Mouse (Mus musculus): Measurements from ENCODE around the gene Slc39a11. TPM values are rescaled to one million over a fixed set of nuclear protein-coding genes. Genes with fewer than 3 reads are reported as not detected.

The Slc39a11 gene
- total and polyA plus RNA-seq, 3 experiments = 43.2 to 54.4 (median 51.0) TPM

DNA sequence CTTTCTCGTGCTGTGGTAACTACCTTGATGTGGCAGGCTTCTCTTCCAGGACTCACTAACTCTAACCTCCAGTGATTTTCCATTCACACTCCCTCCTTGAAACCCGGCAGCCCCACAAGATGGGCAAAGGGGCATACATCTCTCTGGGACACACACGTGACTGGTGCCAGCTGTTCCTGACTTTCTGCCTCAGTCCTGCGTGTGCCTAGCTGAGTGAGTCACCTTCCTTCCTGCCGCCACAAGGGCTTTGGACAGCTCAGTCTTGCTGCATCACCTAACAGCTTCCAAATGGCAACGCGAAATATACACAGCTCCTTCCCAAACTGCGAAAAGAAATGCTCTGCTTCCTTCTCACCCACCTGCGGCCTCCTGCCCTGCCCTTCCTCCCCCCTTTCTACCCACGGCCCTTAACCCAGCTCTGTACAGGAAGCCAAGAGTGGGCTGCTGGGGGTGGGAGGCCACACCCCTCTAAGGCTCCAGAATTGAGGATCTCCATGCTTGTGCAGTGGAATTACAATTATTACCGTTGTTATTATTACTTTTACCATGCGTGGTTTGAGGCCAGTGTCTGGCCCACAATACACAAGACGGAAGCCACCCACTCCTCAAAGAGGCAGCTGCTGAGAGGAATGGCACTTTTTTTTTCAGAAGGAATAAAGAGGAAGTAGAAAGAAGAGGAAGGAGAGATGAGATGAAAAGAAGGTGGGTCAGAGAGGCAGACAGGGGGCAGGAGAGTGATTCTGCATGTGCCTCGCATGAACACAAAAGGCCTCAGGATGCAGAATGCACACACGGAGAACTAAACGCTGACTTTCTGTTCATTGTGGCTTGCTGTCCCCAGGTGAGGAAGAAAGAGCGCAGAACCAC is 179.7 kb downstream of the Slc39a11 start:
- peak; percentile 19 for DNase-seq (ENCODE audit: extremely low read depth)
- no peak overlapping the region for H3K27ac ChIP-seq (ENCODE audit: insufficient read depth, low read depth)

GRCm38 (mm10) chr11:113468016-113468415 is 181.9 kb downstream of the Slc39a11 start:
- no peak for DNase-seq (ENCODE audit: extremely low read depth)
- H3K27ac ChIP-seq (ENCODE audit: insufficient read depth, low read depth) = no peak overlapping the region
- H3K36me3 ChIP-seq (replicated peaks in 1 of 2; ENCODE audit: control insufficient read depth in 1 of 2, insufficient read depth in 1 of 2, low read length in 1 of 2) = peaks cover 0 to 39% of the 10 kb centered on the region in 2 experiments
- no peak overlapping the region for H3K4me3 ChIP-seq (replicated peaks in 1 of 3; ENCODE audit: low read depth in 2 of 3, low read length in 2 of 3, poor library complexity in 1 of 3)
- H3K79me2 ChIP-seq (replicated peaks; ENCODE audit: control insufficient read depth, extremely low read depth, insufficient read depth, poor library complexity, severe bottlenecking) = no peaks in the 10 kb centered on the region
- no peak for TF ChIP-seq ZC3H11A (IDR thresholded peaks at IDR 0.05; ENCODE audit: low read depth, low read length)
- dilution Hi-C loops (cut with MboI; ENCODE audit: extremely low pct_ligation_motif_present, extremely low pct_unique_long_range_greater_than_20kb, low sequenced_read_pairs) = no loop called here
- no peaks in the 10 kb centered on the region for H3K27me3 ChIP-seq (replicated peaks)
- H3K4me2 ChIP-seq (ENCODE audit: insufficient read depth, low read depth, poor library complexity, severe bottlenecking) = no peak overlapping the region
- in situ Hi-C loops (cut with MboI; ENCODE audit: low pct_ligation_motif_present, low pct_unique_long_range_greater_than_20kb, low sequenced_read_pairs) = no loop called here
- H3K9ac ChIP-seq (ENCODE audit: insufficient read depth, low read depth) = no peak overlapping the region
- peaks cover 5 to 69% of the 10 kb centered on the region in 2 experiments; a peak in 3 of 4 replicates for H3K4me1 ChIP-seq (ENCODE audit: control insufficient read depth in 1 of 2, insufficient read depth in 2 of 2)
- no peaks in the 10 kb centered on the region for H3K9me3 ChIP-seq (replicated peaks; ENCODE audit: low read length)

More for the DNA sequence above, 179.7 kb downstream of the Slc39a11 start:
- Histone ChIP-seq H3K9me3 (replicated peaks; ENCODE audit: low read length) (no peaks in the 10 kb centered on the region), H3K79me2 (replicated peaks; ENCODE audit: control insufficient read depth, extremely low read depth, insufficient read depth, poor library complexity, severe bottlenecking) (no peaks in the 10 kb centered on the region), H3K36me3 (replicated peaks in 1 of 2; ENCODE audit: control insufficient read depth in 1 of 2, insufficient read depth in 1 of 2, low read length in 1 of 2) (peaks cover 0 to 20% of the 10 kb centered on the region in 2 experiments), H3K27me3 (replicated peaks) (no peaks in the 10 kb centered on the region), H3K4me3 (replicated peaks in 1 of 3; ENCODE audit: low read depth in 2 of 3, low read length in 2 of 3, poor library complexity in 1 of 3) (no peak overlapping the region), H3K9ac (ENCODE audit: insufficient read depth, low read depth) (no peak overlapping the region), H3K4me1 (ENCODE audit: control insufficient read depth in 1 of 2, insufficient read depth in 2 of 2) (peaks cover 9 to 84% of the 10 kb centered on the region in 2 experiments; a peak in 3 of 4 replicates), H3K4me2 (ENCODE audit: insufficient read depth, low read depth, poor library complexity, severe bottlenecking) (no peak overlapping the region)
- TF ChIP-seq SMC3 (IDR thresholded peaks at IDR 0.05; ENCODE audit: low read depth, low read length) (no peak), EP300 (IDR thresholded peaks at IDR 0.05; ENCODE audit: low read length) (no peak), ZNF384 (IDR thresholded peaks at IDR 0.05; ENCODE audit: low read depth, low read length) (peak; percentile 62), NRF1 (IDR thresholded peaks at IDR 0.05; ENCODE audit: low read depth, low read length) (no peak), MEF2A (IDR thresholded peaks at IDR 0.05; ENCODE audit: borderline replicate concordance, low read depth, low read length) (no peak), MAZ (IDR thresholded peaks at IDR 0.05; ENCODE audit: low read depth, low read length) (no peak), E2F4 (IDR thresholded peaks at IDR 0.05; ENCODE audit: insufficient replicate concordance, low read depth, low read length) (no peak), UBTF (IDR thresholded peaks at IDR 0.05; ENCODE audit: low read depth, low read length) (no peak), RAD21 (IDR thresholded peaks at IDR 0.05; ENCODE audit: low read depth, low read length) (no peak), BHLHE40 (IDR thresholded peaks at IDR 0.05; ENCODE audit: low read depth, low read length) (peak; percentile 27; the same call in 1 of the 2 replicates), ZC3H11A (IDR thresholded peaks at IDR 0.05; ENCODE audit: low read depth, low read length) (no peak), CTCF (conservative IDR thresholded peaks at IDR 0.05 in 1 of 2, IDR thresholded peaks at IDR 0.05 in 1 of 2; ENCODE audit: low read depth in 2 of 2, low read length in 2 of 2) (no peak; a peak in 1 of 4 replicates), CHD1 (IDR thresholded peaks at IDR 0.05; ENCODE audit: low read depth, low read length) (no peak), ELF1 (IDR thresholded peaks at IDR 0.05; ENCODE audit: low read depth, low read length) (no peak)
- in situ Hi-C loops (cut with MboI; ENCODE audit: low pct_ligation_motif_present, low pct_unique_long_range_greater_than_20kb, low sequenced_read_pairs) (no loop called here), dilution Hi-C loops (cut with MboI; ENCODE audit: extremely low pct_ligation_motif_present, extremely low pct_unique_long_range_greater_than_20kb, low sequenced_read_pairs) (no loop called here)

Measured in CH12.LX (cell line).